Mouse (Mus musculus) spleen, adult 2 months (tissue): ENCODE results near the gene Cct4. TPM values are rescaled to one million over a fixed set of nuclear protein-coding genes. Genes with fewer than 3 reads are reported as not detected.

ENCODE experiments used
- DNase-seq, 2 experiments: peaks; one replicate each; pipeline versions ENCODE4 v3.0.0 to v3.0.0-alpha.2; 2012 to 2021; ENCODE audit warnings: low spot score in 2 of 2, low read depth in 1 of 2
- H3K27ac ChIP-seq: fragments of 200-500 bp; 2 replicates; pipeline ENCODE4 v1.5.1; 2012; ENCODE audit warnings: low read length, inconsistent platforms; ENCODE audit not compliant: insufficient read depth
- H3K27me3 ChIP-seq: fragments of 200-500 bp; 2 replicates; pipeline ENCODE4 v1.6.1; 2012; ENCODE audit warnings: mild to moderate bottlenecking, moderate library complexity, low read length, inconsistent platforms; ENCODE audit not compliant: control insufficient read depth, insufficient read depth
- H3K36me3 ChIP-seq: fragments of 200-500 bp; 2 replicates; pipeline ENCODE4 v1.6.1; 2012; ENCODE audit warnings: mild to moderate bottlenecking, low read length, inconsistent platforms; ENCODE audit not compliant: control insufficient read depth, insufficient read depth
- H3K4me1 ChIP-seq: fragments of 200-500 bp; 2 replicates; pipeline ENCODE4 v1.6.1; 2011; ENCODE audit warnings: inconsistent platforms; ENCODE audit not compliant: control insufficient read depth, insufficient read depth, insufficient read length
- H3K4me3 ChIP-seq: fragments of 200-500 bp; 2 replicates; pipeline ENCODE4 v1.5.1; 2011; ENCODE audit warnings: mild to moderate bottlenecking, inconsistent platforms; ENCODE audit not compliant: insufficient read depth, insufficient read length; ENCODE audit errors: extremely low read depth
- CTCF ChIP-seq: fragments of 200-500 bp; IDR thresholded peaks from 2 replicates; pipeline ENCODE4 v1.5.1; 2011; ENCODE audit warnings: mild to moderate bottlenecking, inconsistent platforms; ENCODE audit not compliant: insufficient read depth, insufficient read length, insufficient replicate concordance; ENCODE audit errors: extremely low read depth
- POLR2A ChIP-seq: fragments of 200-500 bp; IDR thresholded peaks from 2 replicates; pipeline ENCODE4 v1.6.1; 2011; ENCODE audit warnings: low read depth, low read length, inconsistent platforms
- WGBS: fragments of 180-500 bp; shearing (Covaris S2); methylation state at CpG from one replicate; pipeline ENCODE4 v1.1.7; 2018; 5-methylcytosine and 5-hydroxymethylcytosine counted together
- polyA plus RNA-seq: library from polyadenylated mRNA; depleted of rRNA; stranded (reverse); fragments of >200 nt; gene quantifications from 2 replicates; pipeline ENCODE4 v1.2.3, GENCODE M21; 2012

Cct4 gene
- polyA plus RNA-seq, 1 experiment: 155 TPM

DNA sequence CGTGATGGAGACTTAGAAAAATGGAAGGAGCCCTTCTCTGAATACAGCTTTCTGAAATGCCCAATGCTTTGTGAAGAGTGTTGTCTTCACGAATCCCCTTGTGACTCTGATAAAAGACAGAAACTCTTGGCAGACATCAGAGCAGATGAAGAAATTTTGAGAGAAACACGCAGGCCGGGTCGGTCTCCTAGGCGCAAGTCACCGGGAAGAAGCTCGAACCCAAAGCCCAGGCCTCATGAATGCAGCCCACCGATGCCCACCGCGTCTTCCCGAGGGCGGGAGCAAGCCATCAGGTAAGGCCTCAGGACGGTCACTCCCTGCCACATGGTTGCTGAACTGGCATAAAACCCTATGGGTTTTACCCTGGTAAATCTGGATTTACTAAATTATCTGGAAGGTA lies 30.5 kb downstream of the Cct4 start:
- TF ChIP-seq CTCF (no peak), POLR2A (no peak)
- Histone ChIP-seq H3K36me3 (no peaks in the 10 kb centered on the region), H3K4me1 (no peaks in the 10 kb centered on the region), H3K27ac (no peak overlapping the region), H3K27me3 (no peaks in the 10 kb centered on the region), H3K4me3 (no peak overlapping the region)
- DNase-seq: no peak
- 94% methylated on average over 14 of the region's 14 CpGs for WGBS

DNA sequence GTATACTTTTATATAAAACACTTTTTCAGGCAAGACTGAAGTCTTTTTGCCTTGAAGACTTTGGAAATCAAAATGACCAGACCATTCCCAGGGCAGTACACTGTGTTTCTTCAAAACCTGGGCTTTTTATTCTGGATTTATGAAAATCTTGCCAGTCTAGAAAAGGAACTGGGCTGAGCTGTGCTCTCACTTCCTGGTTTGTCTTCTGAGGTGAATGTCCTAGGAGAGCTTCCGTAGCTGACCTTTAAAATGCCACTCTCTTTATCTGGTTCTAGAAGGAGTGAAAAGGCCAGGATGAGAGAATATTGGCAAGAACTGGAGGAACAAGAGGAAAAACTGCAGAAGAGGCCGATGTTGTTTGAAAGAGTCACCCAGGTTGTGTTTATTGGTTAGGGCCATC lies 32.8 kb downstream of the Cct4 start:
- 91% methylated on average over 2 of the region's 2 CpGs for WGBS

DNA sequence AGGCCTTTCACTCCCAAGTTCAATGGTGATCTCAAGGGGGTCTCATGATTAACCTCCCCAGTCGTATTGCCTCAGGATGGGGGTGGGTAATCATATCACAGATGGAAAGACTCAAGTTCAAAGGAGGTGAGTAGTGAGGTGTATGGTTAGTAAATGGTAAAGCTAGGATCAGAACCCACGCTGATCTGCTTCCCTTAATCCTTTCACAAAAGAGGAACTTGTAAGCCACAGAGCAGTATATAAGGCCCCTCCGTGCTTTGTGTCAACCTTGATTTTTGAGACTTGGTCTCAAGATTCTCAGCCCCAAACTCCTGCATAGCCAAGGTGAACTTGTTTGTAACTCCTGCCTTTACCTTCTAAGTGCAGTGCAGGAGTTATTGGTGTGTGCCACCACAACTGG lies 33.9 kb downstream of the Cct4 start:
- H3K27me3 ChIP-seq: no peaks in the 10 kb centered on the region
- no peak overlapping the region for H3K4me3 ChIP-seq
- H3K36me3 ChIP-seq: no peaks in the 10 kb centered on the region
- H3K27ac ChIP-seq: no peak overlapping the region
- no peak for DNase-seq
- no peak for TF ChIP-seq CTCF
- no peak for TF ChIP-seq POLR2A
- 30% methylated on average over 3 of the region's 3 CpGs for WGBS
- H3K4me1 ChIP-seq: no peaks in the 10 kb centered on the region

More for the DNA sequence above, 32.8 kb downstream of the Cct4 start:
- TF ChIP-seq CTCF: no peak
- TF ChIP-seq POLR2A: no peak
- no peak overlapping the region for H3K4me3 ChIP-seq
- H3K27ac ChIP-seq: no peak overlapping the region
- H3K4me1 ChIP-seq: no peaks in the 10 kb centered on the region
- DNase-seq: no peak
- no peaks in the 10 kb centered on the region for H3K27me3 ChIP-seq
- H3K36me3 ChIP-seq: no peaks in the 10 kb centered on the region

DNA sequence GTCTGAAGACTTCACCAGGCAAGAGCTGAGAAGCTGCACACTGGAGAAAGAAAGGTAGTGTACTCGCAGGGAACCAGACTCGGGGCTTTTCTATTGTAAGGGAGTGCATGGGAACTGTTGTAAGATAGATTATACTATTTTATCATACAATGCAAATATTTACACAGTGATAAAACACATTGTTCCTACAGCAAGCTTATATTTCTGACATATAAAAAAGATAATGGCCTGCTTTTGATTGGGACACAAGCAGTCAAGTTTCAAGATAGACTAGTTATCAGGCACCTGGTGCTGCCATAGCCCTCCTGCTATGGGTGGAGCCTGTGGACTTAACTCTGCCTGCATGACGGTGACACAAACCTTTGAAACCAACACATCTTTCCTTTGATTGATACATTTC lies 38.6 kb downstream of the Cct4 start:
- Histone ChIP-seq H3K27me3 (no peaks in the 10 kb centered on the region), H3K4me3 (no peak overlapping the region), H3K27ac (no peak overlapping the region), H3K36me3 (no peaks in the 10 kb centered on the region), H3K4me1 (no peaks in the 10 kb centered on the region)
- TF ChIP-seq CTCF: no peak
- TF ChIP-seq POLR2A: no peak
- 76% methylated on average over 3 of the region's 3 CpGs for WGBS
- no peak for DNase-seq

DNA sequence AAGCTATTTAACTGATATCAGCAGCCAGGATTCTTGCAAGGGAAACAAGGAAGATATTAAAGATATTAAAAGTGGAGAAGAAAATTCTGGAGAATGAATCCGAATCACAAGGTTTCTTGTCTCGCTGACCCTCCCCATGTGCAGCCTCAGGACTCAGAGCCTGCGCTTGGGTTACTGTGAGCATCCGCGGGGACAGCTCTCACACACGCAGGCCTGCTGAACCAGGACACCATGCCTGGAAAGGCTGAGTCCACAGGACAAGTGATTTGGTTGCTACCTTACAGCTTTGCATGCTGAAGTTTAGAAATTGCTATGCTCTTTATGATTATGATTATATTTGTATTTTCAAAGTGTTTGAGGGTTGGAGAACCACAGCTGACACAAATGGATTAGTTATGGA lies 39.1 kb downstream of the Cct4 start:
- TF ChIP-seq POLR2A (no peak), CTCF (no peak)
- H3K4me1 ChIP-seq: no peaks in the 10 kb centered on the region
- no peak for DNase-seq
- H3K36me3 ChIP-seq: no peaks in the 10 kb centered on the region
- no peak overlapping the region for H3K4me3 ChIP-seq
- 92% methylated on average over 6 of the region's 6 CpGs for WGBS
- H3K27ac ChIP-seq: no peak overlapping the region
- H3K27me3 ChIP-seq: no peaks in the 10 kb centered on the region

DNA sequence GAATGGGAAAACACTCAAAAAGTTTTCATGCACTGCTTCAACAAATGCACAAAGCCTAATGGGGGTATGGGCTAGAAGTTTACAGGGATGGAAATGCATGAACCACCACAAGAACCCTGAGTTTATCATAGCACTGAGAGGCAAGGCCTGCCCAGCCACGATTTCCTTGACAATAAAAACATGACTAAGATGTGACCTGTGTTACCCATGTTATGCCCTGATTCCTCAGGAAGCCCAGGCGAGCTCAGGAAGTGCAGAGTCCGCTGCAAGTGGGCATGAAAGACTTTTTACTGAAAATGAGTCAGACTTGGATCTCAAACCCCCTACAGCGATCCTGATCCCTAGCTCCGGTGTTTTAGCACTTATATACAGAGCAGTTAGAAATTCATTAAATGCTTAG lies 56.9 kb downstream of the Cct4 start:
- no peaks in the 10 kb centered on the region for H3K27me3 ChIP-seq
- no peaks in the 10 kb centered on the region for H3K36me3 ChIP-seq
- no peak overlapping the region for H3K27ac ChIP-seq
- WGBS: 45% methylated on average over 5 of the region's 5 CpGs
- no peak overlapping the region for H3K4me3 ChIP-seq
- TF ChIP-seq POLR2A: no peak
- no peak for TF ChIP-seq CTCF
- no peaks in the 10 kb centered on the region for H3K4me1 ChIP-seq
- no peak for DNase-seq

DNA sequence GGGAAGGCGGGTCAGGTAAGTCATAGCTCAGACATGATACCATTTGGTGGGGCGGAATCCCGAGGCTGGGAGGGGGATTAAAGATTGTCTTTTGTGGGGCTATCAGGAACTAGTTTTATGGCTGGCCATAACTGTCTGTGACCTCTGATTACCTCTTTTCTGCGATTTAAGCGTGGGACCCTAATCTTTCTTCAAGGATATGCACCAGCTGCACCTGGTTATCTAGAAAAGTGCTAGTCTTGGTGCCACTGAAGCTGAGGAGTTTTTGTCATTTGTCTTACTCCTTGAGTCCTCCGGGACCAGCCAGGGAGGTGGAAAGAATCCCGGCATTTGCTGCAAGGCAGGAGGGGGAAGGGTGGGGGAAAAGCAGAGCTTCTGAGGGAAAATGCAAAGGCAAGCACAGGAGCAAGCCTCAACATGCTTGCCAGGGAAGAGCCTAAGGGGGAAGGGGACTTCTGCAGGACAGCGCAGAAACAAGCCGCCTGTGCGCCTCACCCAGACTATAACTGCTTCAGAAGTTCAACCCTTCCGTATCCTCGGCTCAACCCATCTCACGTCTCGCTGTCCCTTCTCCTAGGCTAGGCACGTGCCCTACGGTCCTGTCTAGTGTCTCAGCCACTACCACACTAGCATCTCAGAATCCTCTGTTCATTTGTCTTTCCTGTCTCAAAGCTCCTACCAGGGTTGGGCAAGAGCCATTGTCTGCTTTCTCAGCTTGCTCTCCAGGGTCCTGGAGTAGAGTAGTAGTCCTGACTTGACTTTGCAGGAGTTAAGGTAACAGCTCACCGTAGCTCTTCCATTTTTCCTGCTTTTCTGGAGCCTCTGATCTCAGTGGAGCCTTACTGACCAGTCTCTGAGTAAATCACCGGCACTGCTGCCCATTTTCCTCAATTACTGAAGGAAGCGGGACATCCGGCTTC lies 57.6 kb downstream of the Cct4 start:
- Histone ChIP-seq H3K4me3 (no peak overlapping the region), H3K27me3 (no peaks in the 10 kb centered on the region), H3K36me3 (no peaks in the 10 kb centered on the region), H3K4me1 (no peaks in the 10 kb centered on the region), H3K27ac (no peak overlapping the region)
- TF ChIP-seq POLR2A: no peak
- no peak for TF ChIP-seq CTCF
- no peak for DNase-seq
- WGBS: 34% methylated on average over 20 of the region's 20 CpGs
